Mouse (Mus musculus) heart, postnatal 25 days (tissue): ENCODE measurements around the gene Sgcb. TPM values are rescaled to one million over a fixed set of nuclear protein-coding genes. Genes with fewer than 3 reads are reported as not detected.

ENCODE experiments used
- DNase-seq: peaks from one replicate; pipeline ENCODE4 v3.0.0; 2022; ENCODE audit warnings: low spot score
- intact Hi-C: fragments of 180-260 bp; cut with DNase I; formaldehyde crosslinking; loops from one replicate; pipeline ENCODE4 v1.15.1; 2025
- total RNA-seq, 2 experiments: library from RNA; stranded (reverse); gene quantifications; 2 replicates each; pipeline ENCODE4 v1.2.3; 2021

Gene Sgcb
- total RNA-seq, 2 experiments from 2014 or later = 88.1 to 93.4 TPM

GRCm38 (mm10) chr5:73637337-73638107, 10.1 kb downstream of the Sgcb start:
- intact Hi-C loops = loop anchor here (1.0 kb wide), 2 partner anchors 97 to 206 kb away; no protein-coding TSS in a partner anchor
- DNase-seq = no peak

GRCm38 (mm10) chr5:73633141-73633540, 14.4 kb downstream of the Sgcb start:
- DNase-seq = peak; percentile 19

GRCm38 (mm10) chr5:73632291-73632690, 15.3 kb downstream of the Sgcb start, which contains the start of gene Lrrc66:
Lrrc66 (minus strand) TSS chr5:73632526.
- DNase-seq = no peak
- intact Hi-C loops = no loop called here

More at GRCm38 (mm10) chr5:73633141-73633540, 14.4 kb downstream of the Sgcb start:
- intact Hi-C loops = loop anchor here (1.0 kb wide), 1 partner anchor 202 kb away; no protein-coding TSS in a partner anchor

DNA sequence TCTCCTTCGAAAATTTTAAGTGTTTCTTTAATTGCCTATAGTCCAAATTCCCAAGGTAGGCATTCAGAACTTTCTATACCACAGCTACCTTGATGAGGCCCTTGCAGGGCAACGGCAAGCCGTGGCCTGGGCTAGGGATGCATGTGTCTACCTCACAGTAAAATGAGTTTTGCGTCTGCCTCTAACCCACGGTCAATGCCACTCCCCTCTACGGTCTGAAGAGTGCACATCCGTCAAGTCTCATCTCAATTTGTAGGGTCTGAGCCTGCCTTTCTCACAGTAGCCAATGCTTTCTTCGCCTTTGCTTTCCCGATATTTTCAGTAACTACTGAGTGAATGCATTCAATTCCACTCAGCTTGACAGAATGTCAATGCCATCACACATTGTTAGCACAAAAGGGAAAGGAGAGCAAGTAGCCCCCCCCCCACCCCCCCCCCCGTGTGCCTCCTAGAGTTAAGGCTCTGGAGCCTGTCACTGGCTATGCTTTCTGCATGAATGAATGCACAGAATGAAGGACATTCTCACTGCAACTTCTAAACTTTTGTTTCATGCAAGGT, 16.5 kb downstream of the Sgcb start:
- DNase-seq = no peak
- intact Hi-C loops = no loop called here

- intact Hi-C loops = no loop called here
- DNase-seq = no peak
Measured at GRCm38 (mm10) chr5:73630141-73630540, 17.4 kb downstream of the Sgcb start.

- intact Hi-C loops = no loop called here
- no peak for DNase-seq
Measured at GRCm38 (mm10) chr5:73627991-73628390, 19.6 kb downstream of the Sgcb start.

- intact Hi-C loops = no loop called here
- DNase-seq = no peak
Measured at GRCm38 (mm10) chr5:73627559-73627958, 20.0 kb downstream of the Sgcb start.

DNA sequence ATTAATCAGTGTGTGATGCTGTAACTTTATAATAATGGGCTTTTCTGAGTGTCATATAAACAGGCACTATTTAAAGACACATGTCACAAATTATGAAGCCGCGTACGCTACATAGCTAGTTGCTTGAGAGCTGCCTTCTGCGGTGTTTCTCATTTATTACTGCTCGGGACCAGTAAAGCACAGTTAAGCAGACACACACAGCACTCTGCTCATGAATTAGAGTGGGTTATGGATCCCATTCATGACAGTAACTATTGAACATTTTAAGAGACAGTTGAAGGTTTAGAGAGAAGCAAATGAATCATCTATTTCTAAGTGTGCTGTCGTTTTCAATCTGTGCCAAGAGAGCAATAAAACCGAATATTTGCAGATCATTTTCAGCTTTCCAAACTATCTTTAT, 20.7 kb downstream of the Sgcb start:
- no peak for DNase-seq
- intact Hi-C loops = no loop called here

- DNase-seq = no peak
- intact Hi-C loops = no loop called here
Measured at GRCm38 (mm10) chr5:73625505-73625904, 22.1 kb downstream of the Sgcb start.

DNA sequence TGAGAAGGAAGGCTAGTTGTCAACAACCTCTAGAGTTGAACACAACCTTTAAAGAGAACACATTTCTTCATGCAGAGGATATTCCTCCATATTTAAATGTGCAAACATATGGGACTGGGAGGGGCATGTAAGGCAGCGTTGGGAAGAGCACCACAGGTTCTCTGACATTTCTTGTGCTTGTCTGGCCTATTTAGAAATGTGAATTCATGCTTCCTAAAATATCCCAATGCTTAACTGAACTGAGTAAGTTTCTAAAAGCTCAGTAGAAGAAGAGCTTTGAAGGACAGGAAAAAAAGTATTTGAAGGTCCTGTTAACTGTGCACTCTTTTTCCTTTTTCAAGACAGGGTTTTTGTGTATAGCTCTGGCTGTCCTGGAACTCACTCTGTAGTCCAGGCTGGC, 28.6 kb downstream of the Sgcb start:
- intact Hi-C loops = no loop called here

DNA sequence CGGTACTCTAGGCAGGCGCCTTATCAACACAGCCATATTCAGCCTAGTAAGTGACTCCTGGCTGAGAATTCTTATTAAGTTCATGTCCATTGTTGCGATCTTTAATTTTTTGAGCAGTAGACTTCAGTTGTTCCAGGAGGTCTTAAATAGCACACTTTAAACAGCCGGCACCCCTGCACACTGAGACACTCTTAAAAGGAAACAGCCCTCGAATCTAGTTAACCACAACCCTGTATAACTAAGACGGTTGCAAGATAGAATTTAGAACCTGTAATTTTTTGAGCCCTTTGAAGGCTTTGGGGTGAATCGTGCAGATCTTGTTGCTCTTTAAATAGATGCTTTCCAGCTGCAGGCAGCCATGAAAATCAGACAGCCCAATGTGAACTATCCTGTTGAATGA, 32.4 kb downstream of the Sgcb start:
- intact Hi-C loops = no loop called here

More for the DNA sequence above, 28.6 kb downstream of the Sgcb start:
- no peak for DNase-seq

DNA sequence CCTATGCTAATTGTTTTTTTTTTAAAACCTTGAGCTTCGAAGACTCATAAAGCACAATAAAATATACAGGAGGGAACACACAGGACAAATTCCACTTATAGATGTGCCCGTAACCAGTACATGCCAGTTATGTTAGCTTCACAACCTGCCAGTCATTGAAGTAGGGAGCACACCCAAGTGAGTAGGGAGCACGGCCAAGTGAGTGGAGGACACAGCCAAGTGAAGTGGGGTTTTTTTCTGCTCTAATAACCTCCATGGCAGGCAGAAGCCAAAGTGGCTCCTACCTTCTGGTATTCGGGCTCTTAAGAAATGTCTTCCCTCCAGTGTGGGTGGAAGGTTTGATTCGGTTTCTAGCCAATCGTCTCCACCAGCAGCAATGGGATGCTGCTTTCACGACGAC, 34.3 kb downstream of the Sgcb start:
- no peak for DNase-seq
- intact Hi-C loops = no loop called here

More for the DNA sequence above, 32.4 kb downstream of the Sgcb start:
- DNase-seq = no peak

GRCm38 (mm10) chr5:73611071-73611470, 36.5 kb downstream of the Sgcb start:
- intact Hi-C loops = no loop called here
- DNase-seq = no peak

GRCm38 (mm10) chr5:73604964-73605363, 42.6 kb downstream of the Sgcb start:
- no peak for DNase-seq
- intact Hi-C loops = no loop called here

DNA sequence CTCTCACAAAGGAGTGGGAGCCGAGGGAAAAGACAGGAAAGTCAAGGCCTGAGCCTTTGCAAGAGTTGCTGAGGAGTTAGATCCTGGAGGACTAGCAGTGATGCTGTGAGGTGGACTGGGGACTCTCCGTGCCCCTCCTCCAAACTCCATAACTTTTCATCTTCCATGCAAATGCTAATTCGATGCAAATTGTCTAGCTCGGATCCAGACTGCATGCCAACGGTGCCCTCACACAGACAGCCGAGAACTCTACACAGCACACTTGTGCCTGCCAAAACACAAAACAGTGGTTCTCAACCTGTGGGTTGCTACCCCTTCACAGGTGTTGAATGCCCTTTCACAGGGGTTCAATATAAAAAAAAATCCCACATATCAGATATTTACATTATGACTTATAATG, 43.0 kb downstream of the Sgcb start:
- intact Hi-C loops = no loop called here
- DNase-seq = no peak

DNA sequence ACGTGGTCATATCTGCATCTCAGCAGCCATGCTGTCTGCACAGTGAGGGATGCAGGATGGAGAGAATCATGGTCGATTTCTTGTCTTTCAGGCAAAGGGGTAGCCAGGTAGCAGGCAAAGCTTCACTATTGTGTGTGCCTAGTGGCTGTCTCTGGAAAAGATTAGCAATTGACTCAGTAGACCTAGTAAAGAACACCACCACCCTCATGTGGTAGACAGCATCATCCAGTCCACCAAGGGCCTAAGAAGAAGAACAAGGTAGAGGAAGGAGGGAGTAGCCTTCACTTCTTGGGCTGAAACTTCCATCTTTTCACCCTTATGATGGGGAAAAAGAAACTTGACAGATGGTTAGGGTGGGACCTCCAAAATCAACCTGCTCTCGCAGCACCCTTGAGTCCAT, 44.7 kb downstream of the Sgcb start:
- no peak for DNase-seq
- intact Hi-C loops = no loop called here

DNA sequence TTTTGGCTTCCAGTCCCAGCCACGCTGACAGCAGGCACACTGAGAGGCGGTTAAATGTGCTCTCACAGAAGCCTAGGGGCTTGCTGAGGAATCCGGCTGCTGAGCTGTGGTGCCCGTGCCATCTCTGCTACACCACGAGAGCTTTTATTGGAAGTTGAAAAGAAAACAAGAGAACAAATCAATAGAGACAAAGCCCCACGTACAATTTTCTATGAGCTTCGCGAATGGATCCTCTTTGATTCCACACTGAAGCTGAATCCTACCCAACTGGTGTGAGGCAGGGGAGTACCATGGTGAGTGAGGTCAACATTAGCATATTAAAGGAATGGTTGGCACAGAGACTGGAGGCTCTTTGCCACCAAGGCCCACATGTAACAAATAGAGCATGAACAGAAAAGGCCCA, 46.2 kb downstream of the Sgcb start:
- intact Hi-C loops = no loop called here
- no peak for DNase-seq

DNA sequence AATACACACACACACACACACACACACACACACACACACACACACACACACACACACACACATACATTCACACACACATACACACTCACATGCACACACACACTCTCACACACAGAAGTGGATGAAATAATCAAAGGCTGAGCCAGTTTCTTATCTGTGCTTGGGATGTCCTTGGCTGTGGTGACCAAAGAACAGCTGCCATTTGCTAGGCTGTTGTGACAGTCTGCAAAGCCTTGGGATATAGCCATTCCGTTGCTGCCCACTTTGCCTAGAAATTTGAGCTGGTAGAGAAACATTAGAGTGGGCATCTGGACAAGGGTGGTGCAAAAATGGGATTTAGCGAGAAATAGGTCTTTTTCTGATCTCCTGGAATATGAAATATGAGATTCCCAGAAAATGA, 47.6 kb downstream of the Sgcb start:
- no peak for DNase-seq
- intact Hi-C loops = no loop called here

DNA sequence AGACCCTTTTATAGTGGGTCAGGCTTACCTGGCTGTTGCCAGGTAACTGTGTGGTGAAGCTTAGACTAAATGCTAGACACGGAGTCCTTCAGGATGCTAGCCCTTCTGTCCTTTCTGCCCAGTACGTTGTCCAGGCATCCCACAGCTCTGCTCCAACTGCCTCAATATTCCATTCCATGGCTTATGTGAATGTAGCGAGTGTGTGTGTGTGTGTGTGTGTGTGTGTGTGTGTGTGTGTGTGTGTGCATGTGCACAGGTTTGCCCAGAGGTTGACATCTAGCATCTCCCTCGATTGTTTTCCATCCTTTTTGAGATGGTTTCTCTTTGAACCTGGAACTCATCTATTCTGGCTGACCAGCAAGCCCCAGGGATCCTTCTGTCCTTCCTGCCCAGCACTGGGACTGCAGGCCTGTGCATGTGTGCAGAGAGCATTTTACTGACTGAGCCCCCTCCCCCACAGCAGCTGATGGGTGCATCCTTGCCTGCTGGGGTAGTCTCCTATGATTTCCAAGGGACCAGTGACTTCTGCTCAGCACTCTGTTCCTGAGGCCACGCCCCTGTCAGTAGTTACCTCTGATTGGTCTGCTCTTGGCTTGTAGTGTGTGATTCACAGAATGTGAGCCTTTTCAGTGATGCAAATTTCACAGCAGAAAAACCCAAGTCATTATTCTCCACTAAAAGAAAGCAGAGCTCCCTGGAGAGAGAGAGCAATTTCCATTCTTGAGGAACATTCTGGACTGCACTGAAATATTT, 48.5 kb downstream of the Sgcb start:
- intact Hi-C loops = no loop called here
- no peak for DNase-seq

- intact Hi-C loops = no loop called here
Measured at GRCm38 (mm10) chr5:73587119-73587518, 60.5 kb downstream of the Sgcb start.

DNA sequence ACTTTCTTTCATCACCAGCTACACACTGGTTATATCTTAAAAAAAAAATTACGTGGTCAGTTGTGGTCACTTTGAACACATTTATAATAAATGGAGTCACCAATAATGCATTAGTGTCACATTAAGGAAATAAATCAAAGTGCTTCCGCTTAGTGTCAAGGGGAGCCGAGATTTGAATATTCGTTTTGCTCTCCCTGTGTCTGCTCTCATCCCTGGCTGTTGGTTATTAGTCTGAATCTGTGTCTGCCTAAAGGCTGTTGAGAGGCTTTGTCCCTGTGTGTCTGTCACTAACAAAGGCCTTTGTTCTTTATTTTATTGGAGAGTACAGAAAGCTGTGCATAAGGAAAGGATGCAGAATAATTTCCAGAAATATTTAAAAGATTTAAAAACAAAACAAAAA, 61.0 kb downstream of the Sgcb start:
- no peak for DNase-seq
- intact Hi-C loops = no loop called here

More at GRCm38 (mm10) chr5:73587119-73587518, 60.5 kb downstream of the Sgcb start:
- DNase-seq = no peak
